Mouse (Mus musculus) gastrocnemius, postnatal 10 days (tissue): ENCODE data around the gene Elmod2. TPM values are rescaled to one million over a fixed set of nuclear protein-coding genes. Genes with fewer than 3 reads are reported as not detected.

ENCODE experiments used
- DNase-seq: peaks from one replicate; pipeline ENCODE4 v3.0.0; 2021; ENCODE audit warnings: mixed read lengths
- total RNA-seq, 2 experiments: library from RNA; stranded (reverse); gene quantifications; 2 replicates each; pipeline ENCODE4 v1.2.3; 2021

The Elmod2 gene
- total RNA-seq, 2 experiments from 2014 or later = 7.2 to 9.0 TPM

DNA sequence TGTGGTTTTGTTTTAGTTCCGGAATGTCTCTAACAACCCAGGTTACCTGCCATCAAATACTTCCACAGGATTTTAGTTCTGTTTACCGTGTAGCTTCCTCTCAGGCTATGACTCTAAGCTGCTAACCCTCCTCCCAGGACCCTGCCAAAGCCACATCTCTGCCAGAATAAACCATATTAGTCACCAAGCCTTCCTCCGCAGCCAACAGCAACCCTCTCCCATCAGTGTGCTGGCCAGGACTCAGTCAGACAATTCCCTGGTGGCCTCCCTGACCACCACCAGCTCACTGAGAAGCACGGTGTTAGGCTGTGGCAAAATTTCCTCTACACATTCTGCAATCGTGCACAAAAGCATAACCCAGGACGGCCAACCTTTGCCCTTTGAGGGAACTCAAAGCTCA lies 53.9 kb downstream of the Elmod2 start:
- no peak for DNase-seq

GRCm38 (mm10) chr8:83274470-83274869 lies 57.8 kb downstream of the Elmod2 start:
- DNase-seq = no peak

GRCm38 (mm10) chr8:83272464-83272863 lies 59.8 kb downstream of the Elmod2 start:
- no peak for DNase-seq

DNA sequence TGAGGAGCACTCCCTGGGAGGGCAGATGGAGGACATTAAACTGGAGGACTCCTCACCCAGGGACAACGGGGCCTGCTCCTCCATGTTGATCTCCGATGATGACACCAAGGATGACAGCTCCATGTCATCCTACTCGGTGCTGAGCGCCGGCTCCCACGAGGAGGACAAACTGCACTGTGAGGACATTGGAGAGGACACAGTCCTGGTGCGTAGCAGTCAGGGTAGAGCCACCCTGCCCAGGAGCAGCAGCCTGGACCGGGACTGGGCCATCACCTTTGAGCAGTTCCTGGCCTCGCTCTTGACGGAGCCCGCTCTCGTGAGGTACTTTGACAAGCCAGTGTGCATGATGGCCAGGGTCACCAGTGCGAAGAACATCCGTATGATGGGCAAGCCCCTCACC lies 61.1 kb downstream of the Elmod2 start:
- no peak for DNase-seq

Other genes with a start within 250 kb of the Elmod2 start
- gene Tbc1d9, start 167.1 kb downstream of the Elmod2 start, total RNA-seq = 1 to 10 TPM; 2.4 to 3.3 TPM
- gene Gm10645, start 166.3 kb downstream of the Elmod2 start, total RNA-seq = under 1 TPM in 1 of 2 experiments, not detected in 1; 0.32 TPM
- not detected for gene Ucp1, start 42.1 kb downstream of the Elmod2 start, total RNA-seq
- gene Mgat4d, start 16.0 kb upstream of the Elmod2 start, total RNA-seq = not detected
- gene Clgn, start 57.4 kb upstream of the Elmod2 start, total RNA-seq = under 1 TPM in 1 of 2 experiments, not detected in 1; 0.05 TPM
- gene Scoc, start 125.9 kb upstream of the Elmod2 start, total RNA-seq = 10 to 100 TPM; 42.5 to 47.1 TPM
- gene Olfr370, start 203.3 kb upstream of the Elmod2 start, total RNA-seq = not detected
- gene Ndufb7, start 234.2 kb upstream of the Elmod2 start, total RNA-seq = 100 to 1,000 TPM; 408 to 467 TPM